Mouse (Mus musculus) cortical plate, adult 2 months (tissue): Measurements from ENCODE around the gene Prss53.

Experiments
- CTCF ChIP-seq: fragments of 200-500 bp; IDR thresholded peaks from 2 replicates; pipeline ENCODE4 v1.5.1; 2011; ENCODE audit warnings: mild to moderate bottlenecking, control low read depth, low read length; ENCODE audit not compliant: insufficient read depth; ENCODE audit errors: extremely low read depth
- POLR2A ChIP-seq: fragments of 200-500 bp; IDR thresholded peaks from 2 replicates; pipeline ENCODE4 v1.6.1; 2011; ENCODE audit warnings: mild to moderate bottlenecking, low read length, control low read depth; ENCODE audit not compliant: insufficient read depth; ENCODE audit errors: extremely low read depth

GRCm38 (mm10) chr7:127935028-127935722 is 44.4 kb upstream of the Prss53 start:
- TF ChIP-seq CTCF: peak; percentile 67
- peak; percentile 79; the same call in 1 of the 2 replicates for TF ChIP-seq POLR2A
